Mouse (Mus musculus): ENCODE results near the gene Rtl3.

The Rtl3 gene

DNA sequence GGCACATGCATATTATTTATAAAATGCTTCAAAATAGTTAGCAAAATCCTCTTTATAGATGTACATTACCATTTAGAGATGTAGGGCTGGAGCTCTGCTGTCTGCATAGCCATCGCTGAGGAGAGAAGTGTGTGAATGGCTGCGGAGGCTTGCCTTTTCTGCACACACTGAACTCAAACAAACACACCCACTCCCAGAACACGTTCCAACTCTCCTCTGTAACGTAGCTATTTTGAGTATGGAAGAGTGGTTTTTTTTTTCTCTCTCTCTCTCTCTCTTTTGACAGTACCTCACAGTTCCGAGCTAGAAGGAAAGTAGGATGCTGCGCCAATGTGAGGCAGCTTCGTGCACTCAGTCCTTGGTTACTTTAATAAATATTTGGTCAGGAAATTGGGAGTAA lies at the start of gene Rtl3:
TSS of gene Rtl3 (minus strand) at position 236 of the 400 bp plus-strand sequence.
- DNase-seq (ENCODE audit: low spot score in 2 of 2) = no peak

DNA sequence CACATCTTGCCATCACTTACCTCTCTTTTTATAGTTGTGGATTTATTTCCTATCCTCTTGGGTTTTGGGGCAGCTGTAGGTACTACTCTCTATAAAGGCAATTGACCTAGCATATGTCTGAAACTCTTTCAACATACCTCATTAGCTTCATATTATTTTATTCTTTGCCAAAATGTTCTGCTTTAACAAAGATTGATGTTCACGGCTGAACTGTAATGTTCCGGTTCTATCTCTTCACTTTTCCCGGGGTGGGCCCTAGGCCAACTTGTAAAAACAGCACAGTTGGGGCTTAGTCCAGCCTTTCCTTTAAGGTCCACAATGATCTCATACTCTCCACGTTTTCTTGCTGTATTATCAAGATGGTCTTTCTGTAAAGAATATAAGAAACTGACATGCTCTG lies 31.9 kb upstream of the Rtl3 start:
- DNase-seq (ENCODE audit: low spot score in 2 of 2) = no peak

DNA sequence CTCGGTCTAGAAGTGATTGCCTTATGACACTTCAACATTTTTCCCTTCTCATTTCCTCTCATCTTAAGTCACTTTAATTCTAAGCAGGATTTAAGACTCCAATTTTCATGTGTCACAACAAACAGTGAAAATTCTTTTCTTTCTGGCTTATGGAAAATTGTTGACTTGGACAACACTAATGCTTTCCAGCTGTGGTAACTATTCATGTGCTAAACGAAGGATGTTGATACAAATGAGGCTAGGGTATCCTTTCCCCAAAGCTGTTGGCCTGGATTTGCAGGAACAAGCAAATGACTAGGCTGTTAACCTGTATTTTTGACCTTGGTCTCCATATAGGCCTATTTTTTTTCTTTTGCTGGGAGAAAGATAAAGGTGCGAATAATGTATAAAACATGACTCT lies 31.4 kb upstream of the Rtl3 start:
- DNase-seq (ENCODE audit: low spot score in 2 of 2) = no peak

DNA sequence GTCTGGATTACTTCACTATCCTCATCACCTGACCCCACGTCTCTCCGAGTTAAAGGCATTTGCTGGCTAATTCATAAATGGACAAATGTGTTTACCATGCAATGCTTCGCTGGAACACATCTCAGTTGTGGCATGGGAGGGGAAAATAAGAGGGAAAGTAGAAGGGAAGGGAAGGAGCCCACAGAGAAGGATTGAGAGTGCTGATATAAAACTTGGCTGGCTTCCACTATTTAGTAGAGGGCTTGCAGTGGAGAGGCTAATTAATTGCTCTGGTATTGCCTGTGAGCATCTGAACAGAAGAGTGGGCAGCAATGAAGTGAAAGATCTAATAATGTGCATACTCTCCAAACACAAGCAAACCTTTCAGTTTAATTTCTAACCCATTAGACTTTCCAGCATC lies 31.0 kb upstream of the Rtl3 start:
- DNase-seq (ENCODE audit: low spot score in 2 of 2) = no peak

DNA sequence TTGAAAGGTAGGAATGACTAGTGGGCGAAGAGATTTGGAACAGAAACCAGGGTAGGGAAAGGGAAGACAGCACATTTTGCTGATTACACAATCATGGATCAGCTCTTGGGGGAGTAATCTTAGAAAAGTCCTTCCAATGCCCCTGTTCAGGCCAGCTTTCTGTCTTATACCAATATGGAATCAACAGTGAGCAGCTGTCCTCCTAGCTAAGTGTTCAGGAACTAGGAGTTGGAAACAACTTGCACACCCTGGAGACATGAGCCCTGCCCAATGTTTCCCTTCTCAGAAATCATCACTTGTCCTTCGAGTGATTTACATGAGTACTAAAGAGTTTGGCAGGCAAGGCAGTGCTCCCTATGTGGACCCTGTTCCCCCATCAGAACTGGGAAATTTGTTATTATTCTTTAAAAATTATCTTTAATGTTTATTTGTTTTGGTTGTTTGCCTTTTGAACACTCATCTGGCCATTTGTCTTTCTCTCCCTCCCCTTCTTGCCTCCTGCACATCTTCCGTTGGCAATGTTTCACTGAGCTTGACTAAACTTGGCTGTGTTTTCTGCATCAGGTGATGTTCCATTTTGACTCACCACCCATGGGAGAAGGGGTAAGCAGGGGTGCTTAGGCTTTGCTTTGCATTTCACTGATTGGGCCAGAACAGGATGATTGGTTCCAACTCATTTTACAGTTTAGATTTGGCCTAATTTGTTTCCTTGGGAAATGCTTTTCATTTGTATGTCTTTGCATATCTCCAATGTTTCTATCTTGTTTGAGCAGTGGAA lies 13.3 kb upstream of the Rtl3 start:
- DNase-seq (ENCODE audit: low spot score in 2 of 2) = no peak

DNA sequence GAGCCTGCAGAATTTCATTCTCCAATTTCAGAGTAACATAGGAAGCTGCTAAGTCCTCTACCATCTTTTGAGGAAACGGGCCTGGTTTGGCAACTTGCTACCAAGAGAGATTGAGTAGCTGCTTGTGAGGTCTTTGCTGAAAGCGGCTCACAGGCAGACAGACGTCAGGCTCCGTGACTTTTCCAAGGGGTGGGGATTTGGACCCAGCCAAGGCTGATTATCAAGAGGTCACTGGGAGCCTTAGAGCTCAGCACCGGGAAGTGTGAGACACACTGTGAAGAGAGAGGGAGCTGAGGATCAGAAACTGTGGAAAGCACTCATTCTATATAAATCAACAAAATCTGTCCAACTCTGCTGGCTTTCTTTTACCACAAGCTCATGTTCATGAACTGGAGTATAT lies 853 bp downstream of the Rtl3 start:
- DNase-seq (ENCODE audit: low spot score in 2 of 2) = no peak

DNA sequence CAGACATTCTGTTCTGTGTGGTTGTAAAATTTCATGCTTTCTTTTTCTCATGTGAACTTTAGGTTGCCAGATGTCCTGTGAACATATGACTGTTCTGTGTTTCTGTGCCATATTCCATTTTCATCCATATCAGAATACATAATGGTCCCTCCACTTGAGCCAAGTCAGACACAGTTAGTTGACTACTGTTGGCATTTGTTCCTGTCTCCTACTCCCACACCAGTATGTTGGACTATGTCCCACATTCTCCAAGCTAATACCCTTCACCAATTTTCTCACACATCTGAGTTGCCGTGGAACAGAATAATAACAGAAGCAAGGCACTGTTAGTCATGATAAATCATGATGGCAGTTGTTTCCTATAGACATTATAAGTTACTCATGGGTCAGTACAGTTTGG lies 9.9 kb downstream of the Rtl3 start:
- no peak for DNase-seq (ENCODE audit: low spot score in 2 of 2)

DNA sequence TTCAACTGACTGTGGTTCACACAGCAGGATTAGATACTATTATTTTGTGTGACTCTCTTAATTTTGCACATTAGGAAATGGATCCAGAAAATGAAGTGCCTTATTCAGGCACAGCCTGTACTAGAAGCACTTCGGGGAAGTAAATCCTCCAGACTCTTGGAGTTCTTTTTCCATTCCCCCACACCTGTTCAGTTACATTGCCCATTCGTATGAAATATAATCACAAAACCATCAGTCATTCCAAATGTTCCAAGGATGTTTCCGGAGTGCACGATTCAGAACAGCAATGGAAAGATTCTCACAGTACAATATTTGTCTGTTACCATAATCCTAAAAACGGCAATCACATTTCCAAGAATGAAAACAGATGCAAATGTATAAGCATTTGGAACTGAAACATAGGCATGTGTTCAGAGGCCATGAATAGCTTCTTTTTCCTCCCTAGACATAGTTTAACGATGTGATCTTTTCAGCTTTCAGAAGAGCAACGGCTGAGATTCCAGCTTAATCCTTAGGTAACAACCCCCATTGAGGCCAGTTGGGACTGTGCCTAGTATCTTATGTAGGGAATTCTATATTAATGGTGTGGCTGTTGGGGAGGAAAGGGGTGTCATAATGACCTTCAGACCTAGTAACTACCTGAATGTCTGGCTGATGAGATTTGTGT lies 30.8 kb downstream of the Rtl3 start:
- no peak for DNase-seq (ENCODE audit: low spot score in 2 of 2)

DNA sequence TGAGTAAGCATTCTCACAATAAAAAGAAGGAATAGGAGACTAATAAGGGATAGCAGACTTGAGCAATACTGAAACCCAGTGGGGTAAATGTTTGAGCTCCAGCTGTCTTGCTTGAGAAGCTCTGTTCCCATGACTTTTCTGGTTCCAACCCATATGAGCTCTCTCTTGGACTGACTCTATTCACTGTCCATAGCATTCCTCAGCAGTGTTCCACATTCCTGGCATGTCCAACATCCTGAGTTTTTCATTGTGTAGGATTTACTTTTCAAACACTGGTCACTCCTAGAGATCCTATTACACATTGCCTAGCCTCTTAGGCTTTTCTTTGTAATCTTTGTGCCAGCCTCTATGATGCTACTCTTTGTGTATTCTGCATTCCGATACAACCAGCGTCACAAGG lies 36.1 kb downstream of the Rtl3 start:
- no peak for DNase-seq (ENCODE audit: low spot score in 2 of 2)

DNA sequence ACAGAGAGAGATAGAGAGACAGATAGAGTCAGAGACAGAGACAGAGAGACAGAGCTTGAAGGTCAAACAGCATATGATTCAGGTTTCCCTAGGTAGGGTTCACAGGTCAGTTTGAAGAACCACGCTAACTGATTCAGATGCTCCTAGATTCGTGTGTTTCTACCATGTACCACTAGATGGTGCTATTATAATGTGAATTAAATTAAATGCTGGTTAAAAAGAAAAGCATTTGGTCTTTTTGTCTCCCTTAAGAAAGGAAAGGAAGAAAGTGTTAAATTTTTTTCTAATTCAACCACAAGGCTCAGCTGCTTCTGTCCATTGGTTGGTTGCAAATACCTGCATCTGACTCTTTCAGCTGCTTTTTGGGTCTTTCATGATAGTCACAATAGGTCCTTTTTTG lies 45.8 kb downstream of the Rtl3 start:
- no peak for DNase-seq (ENCODE audit: low spot score in 2 of 2)
